Mouse (Mus musculus) heart, postnatal 0 days (tissue): ENCODE data around the gene Tcte1.

Experiments
- CTCF ChIP-seq: IDR thresholded peaks from 2 replicates; pipeline ENCODE4 v1.5.1; 2016; ENCODE audit warnings: antibody characterized with exemption, control low read depth, low read depth
- EP300 ChIP-seq: IDR thresholded peaks from 2 replicates; pipeline ENCODE4 v1.6.1; 2016; ENCODE audit warnings: antibody characterized with exemption, low read depth

- TF ChIP-seq CTCF: no peak
- no peak for TF ChIP-seq EP300
These were observed 24.8 kb upstream of the Tcte1 start for GRCm38 (mm10) chr17:45498397-45498796.
